Mouse (Mus musculus): ENCODE data around the gene Nrros. TPM values are rescaled to one million over a fixed set of nuclear protein-coding genes. Genes with fewer than 3 reads are reported as not detected.
"Not testable (repeated sequence)": the region's sequence is repeated elsewhere in the genome, so short reads cannot be mapped to it uniquely, and the experiment has no call there.

The Nrros gene
- total and polyA plus RNA-seq, 2 experiments from 2014 or later, result 4.9 to 11.3 TPM

DNA sequence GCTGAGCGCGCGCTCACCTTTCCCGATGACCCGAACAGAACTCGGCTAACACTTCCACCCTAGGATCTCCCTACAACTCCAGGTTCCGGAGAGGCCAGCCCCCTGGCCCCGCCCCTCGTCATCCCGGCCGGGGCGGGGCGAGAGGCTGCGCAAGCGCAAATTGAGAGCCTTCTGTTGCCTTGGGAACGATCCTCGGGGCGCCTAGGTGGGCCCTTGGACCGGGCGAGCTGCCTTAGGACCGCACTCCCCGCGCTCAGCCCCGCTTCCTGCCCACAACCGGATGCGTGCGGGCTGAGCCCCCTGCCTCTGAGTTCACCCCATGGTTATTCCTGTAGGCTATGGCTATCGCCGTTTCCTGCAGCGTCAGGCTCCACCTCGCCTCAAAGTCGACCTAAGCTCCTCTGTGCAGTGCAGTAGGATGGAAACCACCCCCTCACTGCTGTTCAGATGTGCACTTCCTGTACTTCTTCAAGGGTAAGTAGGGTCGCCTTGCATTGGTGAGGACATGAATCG is 65.7 kb downstream of the Nrros start, which contains the start of the genes Pigx and Cep19:
Gene Pigx, minus strand, starts transcription at position 103 of the 513 bp plus-strand sequence.
Gene Cep19, plus strand, starts transcription at position 163 of the 513 bp plus-strand sequence.
- peak within 1 kb of the TSS; percentile 74 for H3K9ac ChIP-seq (replicated peaks; ENCODE audit: low read length, poor library complexity, severe bottlenecking)
- H3K4me2 ChIP-seq (ENCODE audit: low read depth, low read length, poor library complexity, severe bottlenecking), result peak within 1 kb of the TSS; percentile 81
- DNase-seq (ENCODE audit: low spot score), result peak; percentile 93
- peaks cover 15% of the 10 kb centered on the region for H3K36me3 ChIP-seq (ENCODE audit: insufficient read depth, low read length)
- peak; percentile 96 for ATAC-seq (ENCODE audit: low FRiP score)
- H3K27ac ChIP-seq (ENCODE audit: low read depth, low read length), result peak within 1 kb of the TSS; percentile 65
- peak within 1 kb of the TSS; percentile 96 for H3K4me3 ChIP-seq (ENCODE audit: low read depth, low read length)
- no peaks in the 10 kb centered on the region for H3K4me1 ChIP-seq (ENCODE audit: insufficient read depth, low read length)
- TF ChIP-seq CTCF (IDR thresholded peaks at IDR 0.05), result no peak
- no peaks in the 10 kb centered on the region for H3K27me3 ChIP-seq (ENCODE audit: insufficient read depth, low read length)
- under 1% methylated on average over 27 of the region's 34 CpGs for WGBS
- no peaks in the 10 kb centered on the region for H3K9me3 ChIP-seq (ENCODE audit: low read length)

DNA sequence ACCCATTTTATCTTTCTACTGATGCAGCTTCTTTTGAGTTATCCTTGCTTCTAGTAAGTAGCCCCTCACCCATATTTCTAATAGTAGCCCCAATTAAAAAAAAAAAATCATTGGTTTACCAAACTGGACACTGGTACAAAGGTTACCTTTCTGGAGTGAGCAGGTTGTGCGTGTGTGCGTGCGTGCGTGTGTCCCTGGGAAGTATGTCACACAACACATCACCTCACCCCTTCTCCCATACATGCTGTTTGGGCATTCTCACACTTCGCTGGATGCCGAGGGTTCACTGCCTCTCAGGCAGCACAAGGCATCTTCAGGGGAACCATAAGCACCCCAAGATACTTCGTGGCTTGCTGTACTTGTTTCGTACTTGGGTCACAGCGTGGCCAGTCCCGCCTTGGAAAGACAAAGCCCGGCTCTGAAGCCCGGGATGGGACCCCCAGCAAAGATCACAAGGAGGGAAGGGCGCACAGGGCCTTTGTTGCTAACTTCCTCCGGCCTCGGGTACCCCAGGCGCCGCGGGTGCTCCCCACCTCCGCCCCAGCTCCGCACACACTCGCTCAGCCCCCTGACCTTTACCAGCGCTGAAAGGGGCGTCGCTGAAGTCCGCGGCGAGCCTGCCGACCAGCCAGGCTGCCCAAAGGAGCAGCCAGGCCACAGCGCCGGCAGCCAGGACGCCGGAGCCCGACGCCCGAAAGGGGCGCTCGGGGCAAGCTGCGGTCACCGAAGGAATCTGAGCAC is 66.3 kb downstream of the Nrros start:
- ATAC-seq (ENCODE audit: low FRiP score) (peak; percentile 76), DNase-seq (ENCODE audit: low spot score) (peak; percentile 6)
- H3K36me3 ChIP-seq (ENCODE audit: insufficient read depth, low read length), result peaks cover 15% of the 10 kb centered on the region
- no peaks in the 10 kb centered on the region for H3K27me3 ChIP-seq (ENCODE audit: insufficient read depth, low read length)
- 1% methylated on average over 39 of the region's 39 CpGs for WGBS
- no peak for TF ChIP-seq CTCF (IDR thresholded peaks at IDR 0.05)
- H3K4me2 ChIP-seq (ENCODE audit: low read depth, low read length, poor library complexity, severe bottlenecking), result peak overlapping the region; percentile 81
- no peaks in the 10 kb centered on the region for H3K9me3 ChIP-seq (ENCODE audit: low read length)
- H3K4me1 ChIP-seq (ENCODE audit: insufficient read depth, low read length), result no peaks in the 10 kb centered on the region
- peak overlapping the region; percentile 96 for H3K4me3 ChIP-seq (ENCODE audit: low read depth, low read length)
- H3K27ac ChIP-seq (ENCODE audit: low read depth, low read length), result peak overlapping the region; percentile 65
- peak overlapping the region; percentile 74 for H3K9ac ChIP-seq (replicated peaks; ENCODE audit: low read length, poor library complexity, severe bottlenecking)

DNA sequence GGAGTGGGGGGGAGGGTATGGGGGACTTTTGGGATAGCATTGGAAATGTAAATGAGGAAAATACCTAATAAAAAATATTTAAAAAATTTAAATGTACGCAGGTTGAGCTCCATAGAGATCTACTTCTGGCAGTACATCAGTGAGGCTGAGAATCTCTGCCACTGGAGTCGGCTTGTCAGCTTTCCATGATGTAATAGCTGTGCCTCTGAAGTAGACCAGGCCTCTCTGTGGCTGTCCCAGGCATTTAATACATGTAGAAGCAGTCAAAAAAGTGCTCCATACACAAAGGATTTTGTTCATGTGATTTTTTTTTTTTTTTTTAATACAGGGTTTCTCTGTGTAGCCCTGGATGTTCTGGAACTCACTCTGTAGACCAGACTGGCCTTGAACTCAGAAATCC is 67.6 kb downstream of the Nrros start:
- not testable (repeated sequence) for H3K4me2 ChIP-seq (ENCODE audit: low read depth, low read length, poor library complexity, severe bottlenecking); DNase-seq (ENCODE audit: low spot score)
- WGBS, result 90% methylated on average over 2 of the region's 2 CpGs

More for the DNA sequence above, 67.6 kb downstream of the Nrros start:
- H3K4me3 ChIP-seq (ENCODE audit: low read depth, low read length); ATAC-seq (ENCODE audit: low FRiP score); H3K27me3 ChIP-seq (ENCODE audit: insufficient read depth, low read length); H3K9ac ChIP-seq (replicated peaks; ENCODE audit: low read length, poor library complexity, severe bottlenecking); H3K36me3 ChIP-seq (ENCODE audit: insufficient read depth, low read length); H3K27ac ChIP-seq (ENCODE audit: low read depth, low read length); H3K4me1 ChIP-seq (ENCODE audit: insufficient read depth, low read length); H3K9me3 ChIP-seq (ENCODE audit: low read length): not testable (repeated sequence)

Other genes starting within 250 kb of the Nrros start
- 2.1 and 3.2 TPM in 2 replicates for gene Pigz, start 231.7 kb downstream of the Nrros start, total RNA-seq (2014; rRNA removed)
- 2.5 and 3.9 TPM in 2 replicates for gene Pigz, start 231.7 kb downstream of the Nrros start, polyA plus RNA-seq (2015; fragmentation: Nextera tagmentation; extraction: Ambion mirVana)
- gene 0610012G03Rik, start 217.1 kb downstream of the Nrros start, total RNA-seq (2014; rRNA removed), result 95.0 and 98.0 TPM in 2 replicates
- gene 0610012G03Rik, start 217.1 kb downstream of the Nrros start, polyA plus RNA-seq (2015; fragmentation: Nextera tagmentation; extraction: Ambion mirVana), result 139 and 143 TPM in 2 replicates
- gene Ncbp2, start 217.1 kb downstream of the Nrros start, total RNA-seq (2014; rRNA removed), result 25.9 and 31.5 TPM in 2 replicates
- 65.7 and 73.2 TPM in 2 replicates for gene Ncbp2, start 217.1 kb downstream of the Nrros start, polyA plus RNA-seq (2015; fragmentation: Nextera tagmentation; extraction: Ambion mirVana)
- gene Senp5, start 162.3 kb downstream of the Nrros start, total RNA-seq (2014; rRNA removed), result 23.3 and 26.5 TPM in 2 replicates
- 10.1 and 12.8 TPM in 2 replicates for gene Senp5, start 162.3 kb downstream of the Nrros start, polyA plus RNA-seq (2015; fragmentation: Nextera tagmentation; extraction: Ambion mirVana)
- gene Pak2, start 86.3 kb downstream of the Nrros start, total RNA-seq (2014; rRNA removed), result 35.3 and 37.1 TPM in 2 replicates
- 23.0 and 26.0 TPM in 2 replicates for gene Pak2, start 86.3 kb downstream of the Nrros start, polyA plus RNA-seq (2015; fragmentation: Nextera tagmentation; extraction: Ambion mirVana)
- 38.8 and 53.2 TPM in 2 replicates for gene Pigx, start 65.9 kb downstream of the Nrros start, total RNA-seq (2014; rRNA removed)
- 90.4 and 91.3 TPM in 2 replicates for gene Pigx, start 65.9 kb downstream of the Nrros start, polyA plus RNA-seq (2015; fragmentation: Nextera tagmentation; extraction: Ambion mirVana)
- gene Cep19, start 65.8 kb downstream of the Nrros start, total RNA-seq (2014; rRNA removed), result 29.9 and 34.7 TPM in 2 replicates
- 54.3 and 57.3 TPM in 2 replicates for gene Cep19, start 65.8 kb downstream of the Nrros start, polyA plus RNA-seq (2015; fragmentation: Nextera tagmentation; extraction: Ambion mirVana)
- not detected in 2 replicates for gene Bex6, start 14.2 kb upstream of the Nrros start, total RNA-seq (2014; rRNA removed)
- not detected in 2 replicates for gene Bex6, start 14.2 kb upstream of the Nrros start, polyA plus RNA-seq (2015; fragmentation: Nextera tagmentation; extraction: Ambion mirVana)
- gene Fbxo45, start 81.6 kb upstream of the Nrros start, total RNA-seq (2014; rRNA removed), result 29.9 and 39.6 TPM in 2 replicates
- gene Fbxo45, start 81.6 kb upstream of the Nrros start, polyA plus RNA-seq (2015; fragmentation: Nextera tagmentation; extraction: Ambion mirVana), result 15.0 and 16.6 TPM in 2 replicates
- 11.6 and 12.4 TPM in 2 replicates for gene Wdr53, start 81.6 kb upstream of the Nrros start, total RNA-seq (2014; rRNA removed)
- 10.7 and 11.1 TPM in 2 replicates for gene Wdr53, start 81.6 kb upstream of the Nrros start, polyA plus RNA-seq (2015; fragmentation: Nextera tagmentation; extraction: Ambion mirVana)
- gene Smco1, start 105.9 kb upstream of the Nrros start, total RNA-seq (2014; rRNA removed), result 0.38 TPM in 1 of 2 replicates, not detected in the other
- 0.11 TPM in 1 of 2 replicates, not detected in the other for gene Smco1, start 105.9 kb upstream of the Nrros start, polyA plus RNA-seq (2015; fragmentation: Nextera tagmentation; extraction: Ambion mirVana)
- 34.8 and 42.1 TPM in 2 replicates for gene Rnf168, start 111.9 kb upstream of the Nrros start, total RNA-seq (2014; rRNA removed)
- gene Rnf168, start 111.9 kb upstream of the Nrros start, polyA plus RNA-seq (2015; fragmentation: Nextera tagmentation; extraction: Ambion mirVana), result 22.3 and 27.1 TPM in 2 replicates
- gene Ubxn7, start 166.7 kb upstream of the Nrros start, total RNA-seq (2014; rRNA removed), result 37.0 and 50.4 TPM in 2 replicates
- 8.7 and 10.7 TPM in 2 replicates for gene Ubxn7, start 166.7 kb upstream of the Nrros start, polyA plus RNA-seq (2015; fragmentation: Nextera tagmentation; extraction: Ambion mirVana)
- not detected in 2 replicates for gene Tm4sf19, start 234.9 kb upstream of the Nrros start, total RNA-seq (2014; rRNA removed)
- gene Tm4sf19, start 234.9 kb upstream of the Nrros start, polyA plus RNA-seq (2015; fragmentation: Nextera tagmentation; extraction: Ambion mirVana), result not detected in 2 replicates

All from midbrain, postnatal 0 days (tissue).